Mouse (Mus musculus): ENCODE measurements around the gene Gm42957. TPM values are rescaled to one million over a fixed set of nuclear protein-coding genes. Genes with fewer than 3 reads are reported as not detected.

Gm42957 gene
- not detected for polyA plus RNA-seq (2017; shearing (Covaris generic))

GRCm38 (mm10) chr3:96634928-96635879 lies at the start of gene Gm42957, which contains the start of gene Pex11b:
Gene Gm42957, plus strand, starts transcription at chr3:96635474.
Gene Pex11b, plus strand, starts transcription at chr3:96635376.

GRCm38 (mm10) chr3:96593790-96594560 lies 41.3 kb upstream of the Gm42957 start, which contains the start of gene Polr3gl:
Gene Polr3gl, minus strand, starts transcription at chr3:96594181.

GRCm38 (mm10) chr3:96596228-96596707 lies 39.0 kb upstream of the Gm42957 start, which contains the start of gene Ankrd34a:
Gene Ankrd34a, plus strand, starts transcription at chr3:96596636.

GRCm38 (mm10) chr3:96600639-96601250 lies 34.5 kb upstream of the Gm42957 start, which contains the start of gene Lix1l:
Gene Lix1l, plus strand, starts transcription at chr3:96601149.

GRCm38 (mm10) chr3:96629729-96630600 lies 5.3 kb upstream of the Gm42957 start, which contains the start of gene Rbm8a:
Gene Rbm8a, plus strand, starts transcription at chr3:96629933.

GRCm38 (mm10) chr3:96645018-96645649 lies 9.9 kb downstream of the Gm42957 start, which contains the start of gene Itga10:
Gene Itga10, plus strand, starts transcription at chr3:96645584.

GRCm38 (mm10) chr3:96669727-96670468 lies 34.6 kb downstream of the Gm42957 start, which contains the start of gene Ankrd35:
Gene Ankrd35, plus strand, starts transcription at chr3:96670131.

GRCm38 (mm10) chr3:96696198-96696765 lies 61.0 kb downstream of the Gm42957 start, which contains the start of gene Pias3:
Gene Pias3, plus strand, starts transcription at chr3:96696384.

Other genes with a start within 250 kb of the Gm42957 start
- not detected for gene BC107364, start 183.2 kb upstream of the Gm42957 start, polyA plus RNA-seq (2017; shearing (Covaris generic))
- not detected for gene Hfe2, start 110.3 kb upstream of the Gm42957 start, polyA plus RNA-seq (2017; shearing (Covaris generic))
- gene Txnip, start 77.5 kb upstream of the Gm42957 start, polyA plus RNA-seq (2017; shearing (Covaris generic)), result 394 TPM
- gene Gm16253, start 58.5 kb upstream of the Gm42957 start, polyA plus RNA-seq (2017; shearing (Covaris generic)), result 0.97 TPM
- 17.6 TPM for gene Polr3gl, start 41.3 kb upstream of the Gm42957 start, polyA plus RNA-seq (2017; shearing (Covaris generic))
- gene Ankrd34a, start 38.8 kb upstream of the Gm42957 start, polyA plus RNA-seq (2017; shearing (Covaris generic)), result not detected
- gene Lix1l, start 34.3 kb upstream of the Gm42957 start, polyA plus RNA-seq (2017; shearing (Covaris generic)), result not detected
- gene Rbm8a, start 5.5 kb upstream of the Gm42957 start, polyA plus RNA-seq (2017; shearing (Covaris generic)), result 155 TPM
- 26.4 TPM for gene Pex11b, start 98 bp upstream of the Gm42957 start, polyA plus RNA-seq (2017; shearing (Covaris generic))
- gene Itga10, start 10.1 kb downstream of the Gm42957 start, polyA plus RNA-seq (2017; shearing (Covaris generic)), result 0.21 TPM
- 2.9 TPM for gene Ankrd35, start 34.7 kb downstream of the Gm42957 start, polyA plus RNA-seq (2017; shearing (Covaris generic))
- gene Pias3, start 60.9 kb downstream of the Gm42957 start, polyA plus RNA-seq (2017; shearing (Covaris generic)), result 16.3 TPM
- 0.51 TPM for gene Nudt17, start 73.1 kb downstream of the Gm42957 start, polyA plus RNA-seq (2017; shearing (Covaris generic))
- 53.7 TPM for gene Polr3c, start 92.2 kb downstream of the Gm42957 start, polyA plus RNA-seq (2017; shearing (Covaris generic))
- 101 TPM for gene Rnf115, start 92.2 kb downstream of the Gm42957 start, polyA plus RNA-seq (2017; shearing (Covaris generic))
- gene Pdzk1, start 193.8 kb downstream of the Gm42957 start, polyA plus RNA-seq (2017; shearing (Covaris generic)), result not detected
- gene Cd160, start 193.9 kb downstream of the Gm42957 start, polyA plus RNA-seq (2017; shearing (Covaris generic)), result 11.4 TPM